Mouse (Mus musculus) thymus, adult 2 months (tissue): ENCODE results near the gene Shisa6. TPM values are rescaled to one million over a fixed set of nuclear protein-coding genes. Genes with fewer than 3 reads are reported as not detected.

Experiments
- DNase-seq: peaks from one replicate; pipeline ENCODE4 v3.0.0; 2021
- H3K27ac ChIP-seq: fragments of 200-500 bp; 2 replicates; pipeline ENCODE4 v1.5.1; 2012; ENCODE audit warnings: low read length, control low read depth; ENCODE audit not compliant: control insufficient read depth, insufficient read depth
- H3K27me3 ChIP-seq: fragments of 200-500 bp; 2 replicates; pipeline ENCODE4 v1.6.1; 2012; ENCODE audit warnings: mild to moderate bottlenecking, low read length, moderate library complexity, mixed read lengths; ENCODE audit not compliant: control insufficient read depth, insufficient read depth
- H3K36me3 ChIP-seq: fragments of 200-500 bp; 2 replicates; pipeline ENCODE4 v1.6.1; 2012; ENCODE audit warnings: mild to moderate bottlenecking, low read length, moderate library complexity; ENCODE audit not compliant: control insufficient read depth, insufficient read depth
- H3K4me1 ChIP-seq: fragments of 200-500 bp; replicated peaks from 2 replicates; pipeline ENCODE4 v1.6.1; 2012; ENCODE audit warnings: low read length; ENCODE audit not compliant: control insufficient read depth, insufficient read depth
- H3K4me3 ChIP-seq: fragments of 200-500 bp; 2 replicates; pipeline ENCODE4 v1.5.1; 2012; ENCODE audit warnings: mild to moderate bottlenecking, low read length, control low read depth, moderate library complexity; ENCODE audit not compliant: control insufficient read depth, insufficient read depth
- CTCF ChIP-seq: fragments of 200-500 bp; IDR thresholded peaks from 2 replicates; pipeline ENCODE4 v1.5.1; 2012; ENCODE audit warnings: mild to moderate bottlenecking, control low read depth, low read length, moderate library complexity, borderline replicate concordance; ENCODE audit not compliant: control insufficient read depth, poor library complexity, insufficient read depth; ENCODE audit errors: extremely low read depth
- POLR2A ChIP-seq: fragments of 200-500 bp; IDR thresholded peaks from 2 replicates; pipeline ENCODE4 v1.6.1; 2012; ENCODE audit warnings: mild to moderate bottlenecking, low read length, control low read depth, moderate library complexity; ENCODE audit not compliant: control insufficient read depth, poor library complexity, insufficient read depth; ENCODE audit errors: extremely low read depth
- WGBS: fragments of 180-500 bp; shearing (Covaris S2); methylation state at CpG from one replicate; pipeline ENCODE4 v1.1.7; 2018; 5-methylcytosine and 5-hydroxymethylcytosine counted together
- polyA plus RNA-seq: library from polyadenylated mRNA; depleted of rRNA; stranded (reverse); fragments of >200 nt; gene quantifications from 2 replicates; pipeline ENCODE4 v1.2.3, GENCODE M21; 2012

Gene Shisa6
- polyA plus RNA-seq, 1 experiment = 1.8 TPM

- WGBS = 6% methylated on average over 118 of the region's 126 CpGs
- Histone ChIP-seq H3K36me3 (no peaks in the 10 kb centered on the region), H3K4me3 (no peak overlapping the region), H3K27ac (no peak overlapping the region), H3K4me1 (no peaks in the 10 kb centered on the region), H3K27me3 (no peaks in the 10 kb centered on the region; the same call in 1 of the 2 replicates)
- TF ChIP-seq CTCF (no peak), POLR2A (no peak)
- DNase-seq = no peak
Observed at GRCm38 (mm10) chr11:66526046-66526980, 549 bp upstream of the Shisa6 start.

GRCm38 (mm10) chr11:66524251-66524650 lies 1.5 kb downstream of the Shisa6 start:
- WGBS = 53% methylated on average over 4 of the region's 4 CpGs
- H3K36me3 ChIP-seq = no peaks in the 10 kb centered on the region
- no peak for DNase-seq
- TF ChIP-seq CTCF = no peak
- TF ChIP-seq POLR2A = no peak
- no peaks in the 10 kb centered on the region; the same call in 1 of the 2 replicates for H3K27me3 ChIP-seq
- no peaks in the 10 kb centered on the region for H3K4me1 ChIP-seq
- no peak overlapping the region for H3K4me3 ChIP-seq
- H3K27ac ChIP-seq = no peak overlapping the region

GRCm38 (mm10) chr11:66522376-66522775 lies 3.4 kb downstream of the Shisa6 start:
- Histone ChIP-seq H3K27ac (no peak overlapping the region), H3K4me1 (no peaks in the 10 kb centered on the region), H3K27me3 (no peaks in the 10 kb centered on the region; the same call in 1 of the 2 replicates), H3K36me3 (no peaks in the 10 kb centered on the region), H3K4me3 (no peak overlapping the region)
- no peak for DNase-seq
- no peak for TF ChIP-seq CTCF
- no peak for TF ChIP-seq POLR2A
- 76% methylated on average over 4 of the region's 4 CpGs for WGBS

- H3K27ac ChIP-seq = no peak overlapping the region
- no peaks in the 10 kb centered on the region for H3K36me3 ChIP-seq
- WGBS = 92% methylated on average over 6 of the region's 6 CpGs
- DNase-seq = no peak
- H3K4me1 ChIP-seq = no peaks in the 10 kb centered on the region
- H3K4me3 ChIP-seq = no peak overlapping the region
- no peak for TF ChIP-seq POLR2A
- H3K27me3 ChIP-seq = no peaks in the 10 kb centered on the region
Observed at GRCm38 (mm10) chr11:66519386-66519785, 6.4 kb downstream of the Shisa6 start.

- DNase-seq = no peak
- Histone ChIP-seq H3K36me3 (no peaks in the 10 kb centered on the region), H3K4me1 (no peaks in the 10 kb centered on the region), H3K27me3 (no peaks in the 10 kb centered on the region), H3K27ac (no peak overlapping the region), H3K4me3 (no peak overlapping the region)
- 88% methylated on average over 5 of the region's 5 CpGs for WGBS
- TF ChIP-seq POLR2A (no peak), CTCF (no peak)
Observed at GRCm38 (mm10) chr11:66514346-66514745, 11.4 kb downstream of the Shisa6 start.

- 77% methylated on average over 2 of the region's 2 CpGs for WGBS
Observed at GRCm38 (mm10) chr11:66500951-66501350, 24.8 kb downstream of the Shisa6 start.

GRCm38 (mm10) chr11:66498857-66499445 lies 26.8 kb downstream of the Shisa6 start:
- TF ChIP-seq CTCF (no peak), POLR2A (no peak)
- Histone ChIP-seq H3K4me1 (no peaks in the 10 kb centered on the region), H3K4me3 (no peak overlapping the region), H3K27me3 (no peaks in the 10 kb centered on the region), H3K36me3 (no peaks in the 10 kb centered on the region), H3K27ac (no peak overlapping the region)
- 86% methylated on average over 9 of the region's 9 CpGs for WGBS
- no peak for DNase-seq

More at GRCm38 (mm10) chr11:66500951-66501350, 24.8 kb downstream of the Shisa6 start:
- H3K4me1 ChIP-seq = no peaks in the 10 kb centered on the region
- H3K36me3 ChIP-seq = no peaks in the 10 kb centered on the region
- no peaks in the 10 kb centered on the region for H3K27me3 ChIP-seq
- no peak overlapping the region for H3K4me3 ChIP-seq
- DNase-seq = no peak
- no peak overlapping the region for H3K27ac ChIP-seq
- TF ChIP-seq CTCF (no peak), POLR2A (no peak)
